Mouse (Mus musculus) B cell, adult (primary cell): Measurements from ENCODE around the gene Hnrnpa2b1. TPM values are rescaled to one million over a fixed set of nuclear protein-coding genes. Genes with fewer than 3 reads are reported as not detected.

Experiments
- total RNA-seq: library from RNA; stranded (reverse); gene quantifications from 4 replicates; pipeline ENCODE4 v1.2.4, GENCODE M21; 2023; ENCODE audit not compliant: inconsistent age

The Hnrnpa2b1 gene
- total RNA-seq: 952 to 998 TPM (median 968 TPM) in 4 replicates

DNA sequence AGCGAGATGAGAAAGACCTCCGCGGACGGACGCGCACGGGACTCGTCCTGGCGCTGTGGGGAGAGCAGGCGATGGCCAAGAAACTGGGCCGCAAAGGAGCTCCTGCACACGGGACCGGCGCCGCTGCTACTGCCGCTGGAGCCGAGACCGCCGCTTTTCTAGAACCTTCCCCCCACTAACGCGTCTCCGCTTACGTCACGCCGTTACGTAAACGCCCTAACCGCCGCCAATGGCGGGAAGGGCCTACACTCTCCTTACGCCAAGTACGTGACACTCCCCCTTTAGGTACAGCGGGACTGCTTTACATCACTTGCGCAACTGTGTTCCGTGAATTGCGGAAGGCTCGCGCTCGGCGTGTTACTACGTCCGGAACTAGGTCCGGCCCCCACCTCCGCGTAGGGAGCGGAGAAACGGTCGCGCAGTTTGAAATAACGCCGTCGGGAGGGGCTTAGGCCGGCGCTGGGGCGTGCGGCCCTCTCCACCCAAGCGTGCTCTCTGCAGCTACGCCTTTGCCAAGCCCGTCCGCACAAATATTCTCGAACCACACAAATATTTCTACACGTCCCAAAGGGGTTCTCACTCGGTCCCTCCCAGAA, at the start of gene Hnrnpa2b1:
TSS of gene Hnrnpa2b1 (minus strand) at position 180 of the 596 bp plus-strand sequence.

DNA sequence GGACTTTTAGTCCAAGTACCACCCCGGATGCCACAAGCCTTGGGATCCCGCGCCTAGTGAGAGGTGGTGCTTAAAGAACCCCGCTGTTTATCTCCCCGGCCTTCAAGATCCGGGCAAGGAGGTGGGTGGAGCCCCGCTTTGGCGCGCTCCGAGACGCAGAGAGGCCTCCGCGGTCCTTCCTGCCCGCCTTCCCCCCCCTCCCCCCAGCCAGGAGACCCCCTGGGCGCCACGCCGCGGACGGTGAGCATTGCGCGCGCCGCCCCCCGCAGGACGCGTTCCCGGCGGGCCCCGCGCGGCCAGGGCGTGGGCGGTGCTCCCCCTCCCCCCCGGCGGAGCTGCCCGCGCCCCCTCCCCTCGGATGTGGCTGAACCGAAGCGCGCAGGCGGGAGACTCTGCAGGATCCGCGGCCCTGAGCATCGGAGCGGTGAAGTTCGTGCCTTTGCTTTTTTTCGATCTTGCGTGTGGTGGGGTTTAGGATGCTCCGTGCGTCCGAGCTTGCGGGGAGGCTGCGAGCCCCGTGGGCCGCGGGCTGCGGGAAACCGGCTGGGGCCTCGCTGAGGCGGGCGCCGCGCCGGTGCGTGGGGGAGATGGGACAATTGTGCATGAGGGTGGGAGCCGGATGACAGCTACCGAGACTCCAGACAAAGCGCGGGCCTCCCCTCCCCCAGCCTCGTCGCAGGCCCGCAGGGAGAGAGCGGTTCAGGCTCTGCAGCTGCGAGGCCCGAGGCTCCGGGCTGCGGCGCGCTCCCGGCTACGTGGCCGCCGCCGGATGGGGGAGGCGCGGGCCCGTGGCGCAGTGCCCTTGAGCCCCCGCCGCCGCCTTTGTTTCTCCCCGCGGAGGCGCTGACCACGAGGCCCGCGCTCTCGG, 851 bp upstream of the Hnrnpa2b1 start, which contains the start of gene Cbx3:
TSS of gene Cbx3 (plus strand) at position 50 of the 868 bp plus-strand sequence.

GRCm38 (mm10) chr6:51432535-51433397, 36.9 kb downstream of the Hnrnpa2b1 start, which contains the start of gene Nfe2l3:
Nfe2l3 (plus strand) TSS chr6:51432670.

Other genes with a start within 250 kb of the Hnrnpa2b1 start
- not detected in 4 replicates for gene Nfe2l3, start 37.2 kb downstream of the Hnrnpa2b1 start, total RNA-seq
- gene Cbx3, start 466 bp upstream of the Hnrnpa2b1 start, total RNA-seq: 77.7 to 81.3 TPM (median 80.1 TPM) in 4 replicates
- 7.6 to 12.9 TPM (median 10.2 TPM) in 4 replicates for gene Snx10, start 54.0 kb upstream of the Hnrnpa2b1 start, total RNA-seq